Mouse (Mus musculus) spleen, adult 2 months (tissue): ENCODE measurements around the gene Gm28305. TPM values are rescaled to one million over a fixed set of nuclear protein-coding genes. Genes with fewer than 3 reads are reported as not detected.
A peak's percentile ranks its signal among the peaks of the same experiment; 100 is the strongest.

Source experiments
- DNase-seq, 2 experiments: peaks; one replicate each; pipeline versions ENCODE4 v3.0.0 to v3.0.0-alpha.2; 2012 to 2021; ENCODE audit warnings: low spot score in 2 of 2, low read depth in 1 of 2
- H3K27ac ChIP-seq: fragments of 200-500 bp; 2 replicates; pipeline ENCODE4 v1.5.1; 2012; ENCODE audit warnings: low read length, inconsistent platforms; ENCODE audit not compliant: insufficient read depth
- H3K27me3 ChIP-seq: fragments of 200-500 bp; 2 replicates; pipeline ENCODE4 v1.6.1; 2012; ENCODE audit warnings: mild to moderate bottlenecking, moderate library complexity, low read length, inconsistent platforms; ENCODE audit not compliant: control insufficient read depth, insufficient read depth
- H3K36me3 ChIP-seq: fragments of 200-500 bp; 2 replicates; pipeline ENCODE4 v1.6.1; 2012; ENCODE audit warnings: mild to moderate bottlenecking, low read length, inconsistent platforms; ENCODE audit not compliant: control insufficient read depth, insufficient read depth
- H3K4me1 ChIP-seq: fragments of 200-500 bp; 2 replicates; pipeline ENCODE4 v1.6.1; 2011; ENCODE audit warnings: inconsistent platforms; ENCODE audit not compliant: control insufficient read depth, insufficient read depth, insufficient read length
- H3K4me3 ChIP-seq: fragments of 200-500 bp; 2 replicates; pipeline ENCODE4 v1.5.1; 2011; ENCODE audit warnings: mild to moderate bottlenecking, inconsistent platforms; ENCODE audit not compliant: insufficient read depth, insufficient read length; ENCODE audit errors: extremely low read depth
- CTCF ChIP-seq: fragments of 200-500 bp; IDR thresholded peaks from 2 replicates; pipeline ENCODE4 v1.5.1; 2011; ENCODE audit warnings: mild to moderate bottlenecking, inconsistent platforms; ENCODE audit not compliant: insufficient read depth, insufficient read length, insufficient replicate concordance; ENCODE audit errors: extremely low read depth
- POLR2A ChIP-seq: fragments of 200-500 bp; IDR thresholded peaks from 2 replicates; pipeline ENCODE4 v1.6.1; 2011; ENCODE audit warnings: low read depth, low read length, inconsistent platforms
- WGBS: fragments of 180-500 bp; shearing (Covaris S2); methylation state at CpG from one replicate; pipeline ENCODE4 v1.1.7; 2018; 5-methylcytosine and 5-hydroxymethylcytosine counted together
- polyA plus RNA-seq: library from polyadenylated mRNA; depleted of rRNA; stranded (reverse); fragments of >200 nt; gene quantifications from 2 replicates; pipeline ENCODE4 v1.2.3, GENCODE M21; 2012

Gm28305 gene
- polyA plus RNA-seq, 1 experiment, result not detected

DNA sequence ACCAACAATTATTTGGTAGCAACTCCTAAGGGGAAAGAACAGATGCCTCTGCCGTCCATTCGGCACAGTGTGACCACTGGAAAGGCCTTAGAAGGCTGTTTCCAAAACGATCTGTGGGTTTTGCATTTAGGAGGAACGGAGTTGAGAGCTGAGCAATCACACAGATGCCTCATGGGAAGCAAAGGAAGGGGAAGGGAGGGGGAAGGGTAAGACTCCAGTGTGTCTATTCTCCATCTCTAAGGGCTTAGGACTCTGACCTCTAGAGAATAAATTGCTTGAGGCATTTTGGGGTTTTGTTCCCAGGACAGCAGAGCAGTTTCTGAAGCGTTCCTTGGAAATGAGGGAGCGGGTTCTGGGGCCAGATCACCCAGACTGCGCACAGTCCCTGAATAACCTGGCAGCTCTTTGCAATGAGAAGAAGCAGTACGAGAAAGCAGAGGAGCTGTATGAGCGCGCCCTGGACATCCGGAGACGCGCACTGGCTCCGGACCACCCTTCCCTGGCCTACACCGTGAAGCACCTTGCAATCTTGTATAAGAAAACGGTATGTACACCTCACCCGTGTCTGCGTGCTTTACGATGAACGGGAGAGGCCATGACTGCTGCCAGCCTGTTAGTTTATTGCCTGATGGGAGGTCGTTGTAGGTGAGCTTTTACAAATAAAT lies 1.3 kb upstream of the Gm28305 start:
- Histone ChIP-seq H3K4me3 (no peak overlapping the region), H3K27me3 (no peaks in the 10 kb centered on the region), H3K4me1 (no peaks in the 10 kb centered on the region; the same call in 1 of the 2 replicates), H3K27ac (no peak overlapping the region), H3K36me3 (no peaks in the 10 kb centered on the region)
- no peak for TF ChIP-seq POLR2A
- no peak for DNase-seq
- WGBS, result 82% methylated on average over 21 of the region's 21 CpGs

GRCm38 (mm10) chr9:104039742-104040141 lies 720 bp upstream of the Gm28305 start:
- no peak for DNase-seq
- 30% methylated on average over 4 of the region's 4 CpGs for WGBS

DNA sequence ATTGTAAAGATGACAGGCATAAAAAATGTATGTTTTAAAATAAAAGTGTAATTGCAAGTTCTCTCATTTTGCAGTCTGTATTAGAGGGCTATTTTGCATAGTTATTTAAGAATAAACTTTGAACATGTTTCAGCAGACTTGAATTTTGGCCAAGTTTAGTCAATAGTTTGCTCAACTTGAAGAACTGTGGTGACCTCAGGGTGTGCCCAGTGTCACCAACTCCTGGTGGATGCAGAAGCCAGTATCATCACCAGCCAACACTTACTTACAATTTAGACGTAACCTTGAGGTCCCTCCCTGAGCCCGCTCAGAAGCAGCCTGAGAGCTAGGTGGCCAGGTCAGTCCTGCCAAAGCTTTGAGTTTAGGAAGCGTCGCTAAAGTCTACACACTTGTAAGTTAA lies 3.2 kb downstream of the Gm28305 start:
- DNase-seq, result no peak
- Histone ChIP-seq H3K36me3 (peaks cover 6% of the 10 kb centered on the region; the same call in 1 of the 2 replicates), H3K27me3 (no peaks in the 10 kb centered on the region), H3K27ac (no peak overlapping the region), H3K4me1 (no peaks in the 10 kb centered on the region; the same call in 1 of the 2 replicates), H3K4me3 (no peak overlapping the region)
- 93% methylated on average over 4 of the region's 4 CpGs for WGBS
- TF ChIP-seq CTCF (no peak), POLR2A (no peak)

More at GRCm38 (mm10) chr9:104039742-104040141, 720 bp upstream of the Gm28305 start:
- no peak overlapping the region for H3K27ac ChIP-seq
- H3K36me3 ChIP-seq, result no peaks in the 10 kb centered on the region
- H3K4me3 ChIP-seq, result no peak overlapping the region
- TF ChIP-seq POLR2A, result no peak
- no peak for TF ChIP-seq CTCF
- no peaks in the 10 kb centered on the region; the same call in 1 of the 2 replicates for H3K4me1 ChIP-seq
- no peaks in the 10 kb centered on the region for H3K27me3 ChIP-seq

DNA sequence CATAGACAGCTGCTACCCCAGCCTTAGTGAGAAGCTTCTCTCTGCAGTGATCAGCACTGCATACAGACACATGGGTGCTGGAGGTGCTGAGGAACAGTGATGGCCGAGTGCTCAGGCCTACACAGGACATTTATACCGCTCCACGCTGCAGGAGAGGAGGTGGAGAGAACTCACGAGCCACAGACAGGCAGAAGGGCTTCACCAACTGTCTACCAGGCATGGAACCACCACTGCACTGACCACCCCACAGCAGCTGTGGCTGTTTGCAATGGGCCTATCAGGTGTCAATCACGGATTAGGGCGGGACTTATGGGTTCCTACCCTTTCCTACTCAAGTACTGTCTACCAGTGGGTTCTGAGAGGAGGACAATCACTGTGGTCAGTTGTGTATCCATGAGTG lies 10.6 kb downstream of the Gm28305 start:
- no peaks in the 10 kb centered on the region for H3K4me1 ChIP-seq
- no peaks in the 10 kb centered on the region for H3K27me3 ChIP-seq
- TF ChIP-seq CTCF (no peak), POLR2A (no peak)
- H3K27ac ChIP-seq, result no peak overlapping the region
- no peak for DNase-seq
- 93% methylated on average over 6 of the region's 6 CpGs for WGBS
- H3K36me3 ChIP-seq, result peaks cover 33% of the 10 kb centered on the region
- H3K4me3 ChIP-seq, result no peak overlapping the region

GRCm38 (mm10) chr9:104062430-104063243 lies 22.2 kb downstream of the Gm28305 start, which contains the start of gene Uba5:
Gene Uba5, minus strand, starts transcription at chr9:104063134.
- H3K27me3 ChIP-seq, result no peaks in the 10 kb centered on the region
- DNase-seq, result peak in 1 of 2 experiments; percentile 54
- H3K27ac ChIP-seq, result peak within 1 kb of the TSS; percentile 46
- TF ChIP-seq CTCF (no peak), POLR2A (peak; percentile 28; the same call in 1 of the 2 replicates)
- H3K4me1 ChIP-seq, result no peaks in the 10 kb centered on the region
- H3K4me3 ChIP-seq, result peak within 1 kb of the TSS; percentile 97
- H3K36me3 ChIP-seq, result peaks cover 5% of the 10 kb centered on the region
- under 1% methylated on average over 56 of the region's 59 CpGs for WGBS

DNA sequence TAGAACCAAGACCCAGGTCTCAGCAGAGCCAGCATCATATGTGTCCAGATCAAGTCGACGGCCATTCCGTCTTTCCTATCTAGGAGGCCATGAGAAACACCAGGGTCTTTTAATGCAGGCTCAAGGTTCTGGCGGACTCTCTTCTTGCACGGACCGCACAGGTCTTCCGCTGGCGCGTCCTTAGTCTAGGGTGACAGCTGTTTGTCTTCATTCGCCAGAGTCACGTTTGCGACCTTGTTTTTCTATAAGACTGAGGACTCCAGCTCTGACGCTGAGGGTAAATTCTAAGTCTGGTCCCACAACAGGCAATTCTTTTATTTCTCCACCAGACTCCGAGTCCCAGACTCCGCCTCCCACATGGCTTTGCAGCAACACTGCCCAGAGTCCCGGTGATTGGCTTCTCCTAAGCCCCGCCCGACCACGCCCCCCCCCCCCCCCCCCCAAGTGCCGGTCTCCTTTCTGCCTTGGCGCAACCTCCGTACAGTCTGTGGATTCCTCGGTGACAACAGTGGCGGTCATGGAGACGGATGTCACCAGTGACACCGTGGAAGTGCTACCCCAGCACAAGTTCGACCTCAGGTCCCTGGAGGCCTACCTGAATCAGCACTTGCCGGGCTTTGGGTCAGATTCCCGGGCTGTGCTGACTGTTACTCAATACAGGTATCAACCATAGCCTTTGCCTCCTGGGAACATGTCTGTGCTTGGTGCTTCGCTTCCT lies 22.9 kb downstream of the Gm28305 start, which contains the start of gene Acad11:
Gene Acad11, plus strand, starts transcription at position 134 of the 718 bp plus-strand sequence.
- DNase-seq, result peak; percentile 67 to 92
- H3K36me3 ChIP-seq, result peaks cover 2% of the 10 kb centered on the region
- H3K27ac ChIP-seq, result peak within 1 kb of the TSS; percentile 46
- TF ChIP-seq CTCF (no peak), POLR2A (no peak)
- WGBS, result under 1% methylated on average over 30 of the region's 30 CpGs
- no peaks in the 10 kb centered on the region for H3K4me1 ChIP-seq
- peak within 1 kb of the TSS; percentile 97 for H3K4me3 ChIP-seq
- H3K27me3 ChIP-seq, result no peaks in the 10 kb centered on the region
